Mouse (Mus musculus) embryonic facial prominence, embryonic 11.5 days (tissue): ENCODE measurements at regions not wholly inside any gene's neighbourhood (a gene's known extent, or its start where the extent isn't known, plus 50 kb on each side); places are given as distances from the start of the nearest gene placed in this dataset.

Source experiments
- ATAC-seq: fragments of 200-750 bp; cut with Nextera tagmentation; replicated peaks from 2 replicates; pipeline ENCODE4 v1.8.0; 2017; ENCODE audit warnings: low read depth; ENCODE audit not compliant: insufficient number of reproducible peaks, low FRiP score, low TSS enrichment
- DNase-seq: peaks from one replicate; pipeline ENCODE4 v3.0.0-alpha.2; 2015; ENCODE audit warnings: low spot score
- H3K27ac ChIP-seq: fragments of 300-500 bp; sonication (generic); replicated peaks from 2 replicates; pipeline ENCODE4 v1.5.1; 2014; ENCODE audit warnings: mild to moderate bottlenecking, low read depth, low read length, control low read depth
- H3K27me3 ChIP-seq: fragments of 300-500 bp; sonication (generic); 2 replicates; pipeline ENCODE4 v1.6.1; 2014; ENCODE audit warnings: mild to moderate bottlenecking, low read length, moderate library complexity, mixed read lengths; ENCODE audit not compliant: control insufficient read depth, insufficient read depth
- H3K36me3 ChIP-seq: fragments of 300-500 bp; sonication (generic); replicated peaks from 2 replicates; pipeline ENCODE4 v1.6.1; 2014; ENCODE audit warnings: low read depth, mild to moderate bottlenecking, low read length, moderate library complexity, mixed read lengths; ENCODE audit not compliant: control insufficient read depth, insufficient read depth
- H3K4me1 ChIP-seq: fragments of 300-500 bp; sonication (generic); 2 replicates; pipeline ENCODE4 v1.6.1; 2014; ENCODE audit warnings: low read length, mixed read lengths; ENCODE audit not compliant: control insufficient read depth, insufficient read depth
- H3K4me2 ChIP-seq: fragments of 300-500 bp; sonication (generic); 2 replicates; pipeline ENCODE4 v1.6.1; 2014; ENCODE audit warnings: low read depth, mild to moderate bottlenecking, control low read depth, low read length, moderate library complexity
- H3K4me3 ChIP-seq: fragments of 300-500 bp; sonication (generic); 2 replicates; pipeline ENCODE4 v1.5.1; 2014; ENCODE audit warnings: low read depth, low read length, control low read depth
- H3K9ac ChIP-seq: fragments of 300-500 bp; sonication (generic); replicated peaks from 2 replicates; pipeline ENCODE4 v1.6.1; 2014; ENCODE audit warnings: mild to moderate bottlenecking, control low read depth, low read length
- H3K9me3 ChIP-seq: fragments of 300-500 bp; sonication (generic); replicated peaks from 2 replicates; pipeline ENCODE4 v1.6.1; 2016; ENCODE audit warnings: mild to moderate bottlenecking, low read length, inconsistent platforms, mixed read lengths; ENCODE audit not compliant: control insufficient read depth
- WGBS: fragments of 180-500 bp; shearing (Covaris S2); extraction: QIAGEN DNeasy Blood & Tissue Kit; methylation state at CpG from one replicate; pipeline ENCODE4 v1.1.7; 2014; 5-methylcytosine and 5-hydroxymethylcytosine counted together

DNA sequence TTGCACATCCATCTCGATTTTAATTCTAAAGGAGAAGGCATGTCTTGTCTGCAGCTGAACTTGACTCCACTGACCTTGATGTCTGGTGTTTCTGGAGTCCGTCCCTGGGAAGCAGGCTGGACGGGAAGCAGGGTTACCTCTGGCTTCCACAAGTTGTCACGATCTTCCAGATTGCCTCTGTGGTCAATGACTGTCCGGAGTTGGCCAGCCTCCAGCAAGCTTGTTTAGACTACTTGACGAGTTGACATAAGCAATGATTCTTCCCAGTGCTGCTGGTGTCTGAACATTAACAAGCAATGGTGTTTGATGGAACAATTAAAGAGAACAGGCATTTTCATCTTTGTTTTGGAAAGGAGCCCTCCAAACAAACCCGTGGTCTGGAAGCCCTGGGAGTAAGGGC, 106.2 kb upstream of the Hmga2 start:
- no peak overlapping the region for H3K4me3 ChIP-seq
- H3K4me2 ChIP-seq = no peak overlapping the region
- H3K27me3 ChIP-seq = no peaks in the 10 kb centered on the region
- no peaks in the 10 kb centered on the region for H3K36me3 ChIP-seq
- no peak overlapping the region for H3K27ac ChIP-seq
- H3K4me1 ChIP-seq = no peaks in the 10 kb centered on the region
- no peak overlapping the region for H3K9ac ChIP-seq
- WGBS = 65% methylated on average over 7 of the region's 7 CpGs
- ATAC-seq = no peak
- no peaks in the 10 kb centered on the region for H3K9me3 ChIP-seq
- DNase-seq = no peak

DNA sequence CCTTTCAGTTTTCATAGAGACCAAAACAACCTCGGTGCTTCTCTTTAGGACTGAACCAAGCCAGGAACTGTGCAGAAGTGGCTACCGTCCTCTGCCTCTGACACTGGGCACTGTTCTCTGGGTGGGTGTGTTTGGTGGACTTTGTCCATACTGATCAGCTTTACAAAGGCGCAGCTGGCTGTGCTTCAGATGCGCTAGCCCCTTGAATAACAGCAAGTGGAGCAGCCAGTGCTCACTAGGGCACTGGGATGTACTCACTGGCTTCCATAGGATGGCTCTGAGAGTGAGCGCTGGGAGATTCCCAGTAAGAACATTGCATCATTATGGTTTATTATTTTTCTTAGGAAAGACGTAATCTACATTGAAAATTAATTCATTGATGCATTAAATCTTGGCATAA, 105.3 kb upstream of the Hmga2 start:
- WGBS = 87% methylated on average over 6 of the region's 6 CpGs
- Histone ChIP-seq H3K27ac (no peak overlapping the region), H3K27me3 (no peaks in the 10 kb centered on the region)

DNA sequence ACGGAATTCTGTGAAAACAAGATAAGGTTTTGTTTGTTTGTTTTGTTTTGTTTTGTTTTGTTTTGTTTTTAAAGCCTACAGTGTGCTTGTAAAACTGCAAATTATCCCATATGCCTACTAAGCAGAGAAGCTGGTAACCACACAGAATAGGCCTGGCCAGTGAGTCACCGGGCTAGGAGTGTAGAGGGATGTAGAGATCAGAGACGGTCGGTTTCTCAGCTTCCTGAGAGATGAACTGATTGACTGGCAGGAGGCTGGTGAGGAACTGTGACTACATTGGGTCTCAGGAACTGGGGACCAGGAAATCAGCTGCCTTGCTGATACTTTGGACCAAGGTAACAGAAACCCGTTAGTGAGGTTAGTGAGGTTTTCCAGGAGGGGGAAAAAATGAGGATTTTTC, 100.6 kb upstream of the Hmga2 start:
- DNase-seq = no peak
- no peak overlapping the region for H3K9ac ChIP-seq
- no peaks in the 10 kb centered on the region; the same call in 1 of the 2 replicates for H3K4me1 ChIP-seq
- H3K9me3 ChIP-seq = no peaks in the 10 kb centered on the region
- H3K27me3 ChIP-seq = no peaks in the 10 kb centered on the region
- no peak overlapping the region for H3K4me2 ChIP-seq
- no peak for ATAC-seq
- H3K36me3 ChIP-seq = no peaks in the 10 kb centered on the region
- no peak overlapping the region for H3K4me3 ChIP-seq
- H3K27ac ChIP-seq = no peak overlapping the region
- 51% methylated on average over 5 of the region's 5 CpGs for WGBS

More for the DNA sequence above, 105.3 kb upstream of the Hmga2 start:
- no peak overlapping the region for H3K9ac ChIP-seq
- H3K4me1 ChIP-seq = no peaks in the 10 kb centered on the region
- ATAC-seq (no peak), DNase-seq (no peak)
- no peak overlapping the region for H3K4me3 ChIP-seq
- H3K4me2 ChIP-seq = no peak overlapping the region
- no peaks in the 10 kb centered on the region for H3K36me3 ChIP-seq
- no peaks in the 10 kb centered on the region for H3K9me3 ChIP-seq

DNA sequence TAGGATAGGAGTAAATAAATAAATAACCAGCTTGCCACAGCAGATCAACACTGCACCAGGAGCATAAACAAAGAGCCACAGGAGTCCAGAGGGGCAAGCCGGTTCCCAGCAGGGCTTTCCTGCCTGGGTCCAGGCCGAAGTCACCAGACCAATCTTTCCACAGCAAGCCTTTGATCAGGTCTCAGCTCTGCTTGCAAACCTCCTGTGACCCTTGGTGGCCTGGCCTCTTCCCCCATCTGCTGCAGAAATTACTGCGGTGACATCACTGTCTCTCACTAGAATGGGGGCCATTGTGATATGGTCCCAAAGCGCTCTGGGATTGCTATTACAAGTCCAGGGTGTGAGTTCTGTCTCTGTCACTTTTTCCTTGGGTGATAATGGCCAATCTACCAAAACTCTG, 99.9 kb upstream of the Hmga2 start:
- no peak for DNase-seq
- WGBS = 15% methylated on average over 4 of the region's 4 CpGs

DNA sequence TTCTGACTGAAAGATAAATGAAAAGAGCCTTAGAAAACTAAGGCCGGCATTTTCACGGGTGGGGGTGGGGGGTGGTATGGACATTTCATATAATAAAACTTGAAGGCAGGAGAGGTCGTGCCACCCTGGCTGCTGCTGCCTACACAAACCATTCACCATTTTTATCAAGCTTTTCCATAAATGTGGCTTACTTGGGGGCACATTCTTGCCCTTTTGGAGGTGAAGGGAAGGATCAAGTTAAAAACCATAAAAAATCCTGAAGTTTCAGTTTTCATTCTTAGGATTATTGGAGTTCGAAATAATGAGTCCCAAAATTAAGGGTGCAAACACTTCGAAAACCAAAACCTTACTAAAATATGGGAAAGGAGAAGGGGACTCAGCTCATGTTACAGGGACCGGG, 95.1 kb upstream of the Hmga2 start:
- H3K27me3 ChIP-seq = no peaks in the 10 kb centered on the region
- DNase-seq (peak; percentile 54), ATAC-seq (no peak)
- no peaks in the 10 kb centered on the region for H3K9me3 ChIP-seq
- H3K4me2 ChIP-seq = no peak overlapping the region
- H3K36me3 ChIP-seq = no peaks in the 10 kb centered on the region
- H3K4me3 ChIP-seq = no peak overlapping the region
- no peaks in the 10 kb centered on the region; the same call in 1 of the 2 replicates for H3K4me1 ChIP-seq
- no peak overlapping the region for H3K9ac ChIP-seq
- H3K27ac ChIP-seq = 0 out of 2 replicates have a peak overlapping the region, but pooled peaks have one; percentile 35
- WGBS = 8% methylated on average over 6 of the region's 6 CpGs

More for the DNA sequence above, 99.9 kb upstream of the Hmga2 start:
- 0 out of 2 replicates have a peak, but pooled peaks have one; percentile 23 for ATAC-seq
- Histone ChIP-seq H3K9ac (no peak overlapping the region), H3K36me3 (no peaks in the 10 kb centered on the region), H3K9me3 (no peaks in the 10 kb centered on the region), H3K27ac (no peak overlapping the region), H3K4me1 (no peaks in the 10 kb centered on the region; the same call in 1 of the 2 replicates), H3K4me3 (no peak overlapping the region), H3K4me2 (no peak overlapping the region), H3K27me3 (no peaks in the 10 kb centered on the region)

DNA sequence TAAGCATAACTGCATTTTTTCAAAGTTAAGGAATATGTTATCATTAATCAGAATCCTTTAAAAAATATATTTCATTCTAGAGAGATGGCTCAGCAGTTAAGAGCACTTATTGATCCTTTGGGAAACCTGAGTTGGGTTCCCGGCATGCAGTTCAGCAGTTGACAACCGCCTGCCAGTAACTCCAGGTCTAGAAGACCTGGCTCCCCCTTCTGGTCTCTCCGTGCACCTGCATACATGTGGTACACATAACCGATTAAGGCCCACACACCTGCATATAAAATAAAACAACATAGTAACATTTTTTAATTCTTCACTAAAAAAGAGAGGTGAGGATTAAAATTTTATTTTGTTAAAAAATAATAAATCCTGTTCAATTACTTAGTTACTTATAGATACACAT, 89.7 kb upstream of the Hmga2 start:
- no peak overlapping the region for H3K27ac ChIP-seq
- no peak overlapping the region for H3K4me3 ChIP-seq
- H3K27me3 ChIP-seq = no peaks in the 10 kb centered on the region
- ATAC-seq (no peak), DNase-seq (no peak)
- 99% methylated on average over 4 of the region's 4 CpGs for WGBS
- H3K4me2 ChIP-seq = no peak overlapping the region
- no peaks in the 10 kb centered on the region for H3K9me3 ChIP-seq
- no peaks in the 10 kb centered on the region for H3K4me1 ChIP-seq
- H3K9ac ChIP-seq = no peak overlapping the region
- no peaks in the 10 kb centered on the region for H3K36me3 ChIP-seq

DNA sequence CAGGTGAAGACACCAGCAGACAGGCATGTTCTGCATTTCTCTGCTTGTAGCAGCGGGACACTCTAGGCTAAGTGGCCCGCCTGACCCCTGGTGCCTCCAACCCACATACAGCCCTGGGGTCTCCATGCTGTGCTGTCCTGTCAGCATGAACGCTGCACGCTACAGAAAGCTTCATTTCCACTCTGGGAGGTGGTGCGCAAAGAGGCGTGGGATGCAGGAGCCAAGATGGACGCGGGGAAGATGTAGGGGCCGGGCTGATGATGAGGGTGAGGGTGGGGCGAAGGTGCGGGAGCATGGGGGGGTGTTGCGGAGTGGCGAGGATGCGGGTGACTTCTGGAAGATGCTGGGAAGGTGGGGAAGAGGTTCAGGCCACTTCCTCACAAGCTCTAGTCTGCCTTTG, 88.6 kb upstream of the Hmga2 start:
- H3K36me3 ChIP-seq = no peaks in the 10 kb centered on the region
- WGBS = 14% methylated on average over 14 of the region's 14 CpGs
- no peak overlapping the region for H3K27ac ChIP-seq
- no peak overlapping the region for H3K4me3 ChIP-seq
- ATAC-seq (0 out of 2 replicates have a peak, but pooled peaks have one; percentile 44), DNase-seq (peak; percentile 18)
- no peaks in the 10 kb centered on the region for H3K27me3 ChIP-seq
- H3K9me3 ChIP-seq = no peaks in the 10 kb centered on the region
- no peak overlapping the region for H3K9ac ChIP-seq
- H3K4me1 ChIP-seq = no peaks in the 10 kb centered on the region
- peak overlapping the region; percentile 17; the same call in 1 of the 2 replicates for H3K4me2 ChIP-seq

DNA sequence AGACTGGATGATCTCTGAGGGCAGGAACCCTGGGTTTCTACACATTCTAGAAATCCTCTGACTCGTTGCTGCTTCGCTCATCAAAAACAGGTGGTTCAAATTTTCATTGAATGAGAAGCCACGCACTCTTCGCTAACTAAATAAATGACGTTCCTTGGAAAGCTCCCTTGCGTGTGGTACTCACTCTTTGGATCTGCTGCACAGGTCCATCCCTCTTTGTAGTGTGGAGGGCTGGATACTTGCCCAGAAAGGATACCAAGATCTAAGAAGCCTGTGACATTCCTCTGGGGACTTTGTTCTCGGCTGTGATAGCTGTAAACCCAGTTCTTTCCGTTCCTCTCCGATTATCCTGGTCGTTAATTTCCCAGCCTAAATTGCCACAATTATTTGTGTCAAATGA, 87.7 kb upstream of the Hmga2 start:
- DNase-seq (peak; percentile 76), ATAC-seq (no peak)
- Histone ChIP-seq H3K4me2 (no peak overlapping the region), H3K27me3 (no peaks in the 10 kb centered on the region), H3K4me1 (no peaks in the 10 kb centered on the region), H3K4me3 (no peak overlapping the region), H3K9me3 (no peaks in the 10 kb centered on the region), H3K36me3 (no peaks in the 10 kb centered on the region), H3K27ac (no peak overlapping the region), H3K9ac (no peak overlapping the region)
- WGBS = 14% methylated on average over 10 of the region's 10 CpGs
